Mouse (Mus musculus) ovary, adult 10 weeks (tissue): ENCODE measurements around the gene Bnipl. TPM values are rescaled to one million over a fixed set of nuclear protein-coding genes. Genes with fewer than 3 reads are reported as not detected.

Experiments used
- polyA plus RNA-seq: library from polyadenylated mRNA; stranded (reverse); fragments of 350-450 nt; fragmentation: Illumina TruSeq; extraction: RNeasy Lipid Tissue Mini Kit (QIAGEN cat#74804); gene quantifications from one replicate; pipeline ENCODE4 v1.2.3, GENCODE M21; 2014

The Bnipl gene
- 0.83 TPM for polyA plus RNA-seq

GRCm38 (mm10) chr3:95250783-95251424 lies at the start of gene Bnipl:
Gene Bnipl, minus strand, starts transcription at chr3:95251193.

GRCm38 (mm10) chr3:95281216-95282126 lies 30.5 kb upstream of the Bnipl start, which contains the start of the genes Mindy1 and Prune1:
Gene Mindy1, plus strand, starts transcription at chr3:95281345.
Gene Prune1, minus strand, starts transcription at chr3:95282076.

DNA sequence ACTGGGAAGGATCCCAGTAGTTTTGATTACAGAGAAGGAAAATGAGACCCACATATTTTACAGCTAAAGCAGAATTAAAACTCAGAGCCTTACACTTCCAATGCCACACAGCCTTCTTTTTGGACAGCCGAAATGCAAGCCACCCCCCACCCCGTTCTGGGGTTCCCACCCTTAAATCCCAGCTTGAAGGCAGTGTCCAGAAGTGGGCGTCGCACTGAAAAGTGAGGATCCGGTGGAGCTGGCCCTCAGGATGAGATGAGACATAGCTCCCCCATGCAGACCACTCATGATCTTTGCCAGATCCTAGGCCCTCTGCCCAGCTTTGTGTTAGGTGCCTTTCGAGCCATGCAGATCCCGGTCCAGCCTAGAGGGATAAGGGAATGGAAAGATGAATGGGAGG lies 9.5 kb downstream of the Bnipl start, which contains the start of gene Gm128:
Gene Gm128 (minus strand): TSS at position 101 of the 400 bp plus-strand sequence.

DNA sequence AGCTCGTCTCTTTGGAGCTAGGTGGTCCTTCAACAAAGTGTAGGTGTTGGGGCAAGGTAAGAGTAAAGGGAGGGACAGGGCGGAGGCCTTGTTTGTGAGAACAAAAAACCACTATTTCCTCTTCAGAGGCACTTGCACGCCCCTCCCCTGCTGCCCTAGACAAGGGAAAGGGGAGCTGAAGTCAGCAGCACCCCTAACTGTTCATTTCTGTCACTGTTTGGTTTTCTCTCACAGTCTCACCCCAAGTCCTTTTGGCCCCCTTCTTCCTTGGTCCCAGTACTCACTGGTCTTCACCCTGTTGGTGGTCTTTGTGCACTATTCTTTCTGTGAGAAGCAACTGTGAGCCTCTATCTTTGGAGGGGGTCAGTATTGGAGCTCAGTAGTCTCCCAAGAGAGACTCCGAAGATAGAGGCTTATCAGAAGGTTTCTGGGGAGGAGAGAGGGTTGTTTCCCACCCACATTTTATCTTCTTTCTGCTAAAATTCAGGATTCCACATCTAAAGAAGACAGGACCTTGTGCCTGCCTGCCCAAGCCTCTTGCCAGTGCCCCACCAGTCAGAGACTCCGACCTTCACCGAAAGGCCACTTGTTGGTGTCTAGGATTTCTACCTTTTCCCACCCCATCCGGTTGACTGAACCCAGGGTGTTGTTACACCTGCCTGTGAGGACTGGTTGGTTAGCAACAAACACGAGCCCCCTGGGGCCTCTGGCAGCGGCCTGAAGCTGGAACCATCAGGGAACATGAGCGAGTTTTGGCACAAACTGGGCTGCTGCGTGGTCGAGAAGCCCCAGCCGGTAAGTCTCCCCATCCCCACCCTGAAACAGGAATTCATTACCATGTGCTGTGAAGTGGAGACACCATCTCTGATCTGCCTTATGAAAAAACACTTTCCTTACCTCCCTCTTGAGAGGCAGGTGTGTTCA lies 19.4 kb downstream of the Bnipl start, which contains the start of gene Mllt11:
Gene Mllt11 (minus strand): TSS at position 874 of the 924 bp plus-strand sequence.

GRCm38 (mm10) chr3:95228148-95228893 lies 22.7 kb downstream of the Bnipl start, which contains the start of gene Cdc42se1:
Gene Cdc42se1, plus strand, starts transcription at chr3:95228732.

DNA sequence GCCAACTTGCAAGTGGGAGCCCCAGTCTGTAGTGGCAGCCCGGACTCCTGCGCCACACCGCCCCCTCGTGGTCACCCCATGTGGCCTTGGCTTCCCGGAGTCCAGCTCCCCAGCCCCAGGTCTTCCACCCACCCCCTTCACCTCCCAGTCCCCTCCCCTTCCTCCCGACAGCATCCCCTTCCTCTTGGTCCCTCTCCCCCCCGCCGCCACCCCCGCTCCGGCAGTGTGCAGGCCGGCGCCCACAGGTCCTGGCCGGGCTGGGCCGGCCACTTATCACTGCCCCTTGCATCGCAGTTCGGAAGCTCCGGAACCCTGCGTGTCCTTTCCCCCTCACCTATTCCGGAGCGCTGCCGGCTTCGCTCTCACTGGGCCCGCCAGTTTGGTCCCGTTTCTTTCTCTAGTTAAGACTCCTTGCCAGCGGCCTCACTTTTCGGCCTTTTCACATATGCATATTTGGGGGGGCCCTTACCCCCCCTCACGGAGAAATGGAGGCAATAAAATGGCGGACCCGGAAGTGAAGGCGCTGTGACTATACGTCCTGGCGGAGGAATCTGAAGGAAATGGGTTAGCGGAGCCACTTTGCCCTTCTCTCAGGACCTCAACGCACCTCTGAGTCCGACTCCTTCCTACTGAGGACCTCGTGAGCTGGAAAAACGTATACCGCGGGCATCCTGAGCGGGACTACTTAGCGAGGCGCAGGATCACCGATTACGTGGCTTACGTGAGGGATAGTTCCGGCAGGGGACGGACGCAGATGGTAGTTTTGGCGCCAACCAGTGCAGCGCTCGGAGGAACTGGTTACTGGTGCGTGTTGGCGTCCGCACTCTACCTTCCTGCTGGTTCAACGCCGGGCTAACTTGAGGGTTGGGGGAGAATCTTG lies 33.5 kb downstream of the Bnipl start, which contains the start of gene Gabpb2:
Gene Gabpb2 (minus strand): TSS at position 662 of the 880 bp plus-strand sequence.

Other genes with a start within 250 kb of the Bnipl start
- 8.8 TPM for gene Zfp687, start 235.7 kb downstream of the Bnipl start, polyA plus RNA-seq
- gene Psmd4, start 208.6 kb downstream of the Bnipl start, polyA plus RNA-seq, result 9.3 TPM
- gene Pip5k1a, start 144.3 kb downstream of the Bnipl start, polyA plus RNA-seq, result 25.1 TPM
- 16.5 TPM for gene Vps72, start 140.2 kb downstream of the Bnipl start, polyA plus RNA-seq
- gene Tmod4, start 126.7 kb downstream of the Bnipl start, polyA plus RNA-seq, result not detected
- gene Scnm1, start 117.2 kb downstream of the Bnipl start, polyA plus RNA-seq, result 21.2 TPM
- gene Lysmd1, start 117.1 kb downstream of the Bnipl start, polyA plus RNA-seq, result 1.9 TPM
- gene Tnfaip8l2, start 108.8 kb downstream of the Bnipl start, polyA plus RNA-seq, result not detected
- 0.34 TPM for gene Sema6c, start 90.7 kb downstream of the Bnipl start, polyA plus RNA-seq
- 35.3 TPM for gene Gabpb2, start 33.3 kb downstream of the Bnipl start, polyA plus RNA-seq
- gene Cdc42se1, start 22.5 kb downstream of the Bnipl start, polyA plus RNA-seq, result 17.5 TPM
- 19.0 TPM for gene Mllt11, start 19.0 kb downstream of the Bnipl start, polyA plus RNA-seq
- 0.26 TPM for gene Gm128, start 9.6 kb downstream of the Bnipl start, polyA plus RNA-seq
- 125 TPM for gene Mindy1, start 30.2 kb upstream of the Bnipl start, polyA plus RNA-seq
- gene Prune1, start 30.9 kb upstream of the Bnipl start, polyA plus RNA-seq, result 13.7 TPM
- gene Anxa9, start 56.0 kb upstream of the Bnipl start, polyA plus RNA-seq, result 0.66 TPM
- gene Cers2, start 63.6 kb upstream of the Bnipl start, polyA plus RNA-seq, result 104 TPM
- 28.5 TPM for gene Setdb1, start 106.0 kb upstream of the Bnipl start, polyA plus RNA-seq
- gene 4930558C23Rik, start 151.6 kb upstream of the Bnipl start, polyA plus RNA-seq, result not detected
- gene Arnt, start 183.2 kb upstream of the Bnipl start, polyA plus RNA-seq, result 79.1 TPM
- gene Ctsk, start 248.1 kb upstream of the Bnipl start, polyA plus RNA-seq, result 8.8 TPM